Comparison of ENCODE assay signal across 30 mouse cellular contexts in the genomic region with DNA sequence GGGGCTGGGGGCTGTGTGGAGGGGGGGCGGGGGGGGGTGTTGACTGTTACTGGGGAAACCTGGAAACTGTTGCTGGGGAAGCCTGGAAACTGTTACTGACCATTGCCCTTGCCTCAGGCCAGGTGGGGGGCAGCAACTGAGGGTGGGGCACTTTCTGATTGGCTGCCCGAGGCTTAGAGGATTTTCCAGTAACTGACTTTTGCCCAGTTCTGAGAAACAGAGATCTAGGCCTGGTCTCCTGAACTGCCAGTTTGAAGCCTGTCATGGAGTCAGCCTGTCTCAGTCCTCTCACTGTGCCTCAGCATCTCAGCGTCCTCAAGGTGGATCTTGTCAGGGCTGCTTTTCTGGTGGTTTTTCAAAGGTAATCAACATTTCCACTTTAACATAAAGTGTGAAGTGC. TPM values are rescaled to one million over a fixed set of nuclear protein-coding genes. Genes with fewer than 3 reads are reported as not detected.
DNase-seq lines count a peak whose midpoint lies in the region; ATAC-seq and TF ChIP-seq lines count a peak whose summit lies in the region.
"Had no signal": no experiment of that assay in that cellular context is flagged by ENCODE, and none has a peak within 500 bp of the region (broad histone marks: within the 10 kb centered on the region; RNA-seq: fewer than 3 reads in every experiment).

No protein-coding gene starts in this region.

- no peak overlapping the region for H3K4me3 ChIP-seq in gastrocnemius, adult 2 months
- H3K4me3 ChIP-seq in testis, adult 2 months (ENCODE audit: control insufficient read depth, low read depth, low read length): peak overlapping the region; percentile 87
- H3K4me3 ChIP-seq in neural tube, embryonic 15.5 days (replicated peaks): no peak overlapping the region
- H3K4me3 ChIP-seq: embryonic facial prominence, embryonic 12.5 days; embryonic facial prominence, embryonic 15.5 days; heart, embryonic 12.5 days; heart, embryonic 15.5 days had no signal

- intact Hi-C loops in gastrocnemius, adult 2 months (cut with DNase I): loop anchor here (10.0 kb wide), 1 partner anchor 220 kb away; a partner anchor contains a TSS

- H3K4me1 ChIP-seq in testis, adult 2 months (ENCODE audit: control insufficient read depth, insufficient read depth, low read length): peaks cover 15% of the 10 kb centered on the region
- H3K4me1 ChIP-seq in neural tube, embryonic 15.5 days: peaks cover 29% of the 10 kb centered on the region

- no peak overlapping the region for H3K4me2 ChIP-seq in neural tube, embryonic 15.5 days
- H3K4me2 ChIP-seq: embryonic facial prominence, embryonic 12.5 days; embryonic facial prominence, embryonic 15.5 days; heart, embryonic 12.5 days; heart, embryonic 15.5 days; hindbrain, embryonic 14.5 days had no signal

- DNase-seq in gastrocnemius, adult 2 months: peak; percentile 8
- DNase-seq in gastrocnemius, adult 8-10 months (ENCODE audit: low spot score in 2 of 2): no peak
- DNase-seq in kidney, adult 9 months: peak; percentile 61
- DNase-seq in kidney, postnatal 4 days: no peak
- DNase-seq in testis, postnatal 10 days (ENCODE audit: low spot score): no peak
- DNase-seq: adrenal gland, adult 2 months; adrenal gland, postnatal 25 days; B cell, adult 2 months; cerebellum, adult 11 months; cerebellum, adult 2 months; cerebellum, adult 9-11 months; cerebellum, postnatal 25 days; forebrain, postnatal 0 days; gastrocnemius, postnatal 10 days; gastrocnemius, postnatal 36 days; heart, postnatal 10 days; heart, postnatal 36 days had no signal

- no peak overlapping the region for H3K27ac ChIP-seq in gastrocnemius, adult 2 months
- H3K27ac ChIP-seq in testis, adult 2 months (ENCODE audit: control insufficient read depth, insufficient read depth, low read depth, low read length): peak overlapping the region; percentile 98
- no peak overlapping the region for H3K27ac ChIP-seq in neural tube, embryonic 15.5 days (replicated peaks)
- H3K27ac ChIP-seq: embryonic facial prominence, embryonic 12.5 days; embryonic facial prominence, embryonic 15.5 days; heart, embryonic 15.5 days; hindbrain, embryonic 14.5 days; hindbrain, postnatal 0 days had no signal

- no peak overlapping the region for H3K9ac ChIP-seq in neural tube, embryonic 15.5 days (replicated peaks)
- H3K9ac ChIP-seq: embryonic facial prominence, embryonic 12.5 days; embryonic facial prominence, embryonic 15.5 days; forebrain, postnatal 0 days; heart, embryonic 12.5 days; heart, embryonic 15.5 days; hindbrain, embryonic 14.5 days had no signal

- no peaks in the 10 kb centered on the region for H3K9me3 ChIP-seq in neural tube, embryonic 15.5 days (replicated peaks)
- H3K9me3 ChIP-seq: embryonic facial prominence, embryonic 12.5 days; embryonic facial prominence, embryonic 15.5 days; heart, embryonic 12.5 days; heart, embryonic 15.5 days had no signal

- H3K36me3 ChIP-seq in testis, adult 2 months (ENCODE audit: control insufficient read depth, insufficient read depth, low read length): no peaks in the 10 kb centered on the region
- peaks cover 15% of the 10 kb centered on the region; the same call in 1 of the 2 replicates for H3K36me3 ChIP-seq in neural tube, embryonic 15.5 days
- H3K36me3 ChIP-seq: heart, embryonic 15.5 days had no signal

- ATAC-seq in neural tube, embryonic 15.5 days (ENCODE audit: low FRiP score): no peak
- ATAC-seq: forebrain, embryonic 14.5 days; forebrain, postnatal 0 days; hindbrain, postnatal 0 days; inflammation-experienced regulatory T-cells, adult 6 months had no signal

- no peaks in the 10 kb centered on the region for H3K27me3 ChIP-seq in testis, adult 2 months (ENCODE audit: control insufficient read depth, insufficient read depth, low read length)
- H3K27me3 ChIP-seq in neural tube, embryonic 15.5 days (replicated peaks): no peaks in the 10 kb centered on the region
- H3K27me3 ChIP-seq: CH12.LX; embryonic facial prominence, embryonic 12.5 days; embryonic facial prominence, embryonic 15.5 days; heart, embryonic 12.5 days; heart, embryonic 15.5 days had no signal

- peak; percentile 68; the same call in 1 of the 2 replicates for TF ChIP-seq POLR2A in testis, adult 2 months (IDR thresholded peaks at IDR 0.05; ENCODE audit: control insufficient read depth, low read depth, low read length)

- WGBS in neural tube, embryonic 15.5 days: 93% methylated on average over 3 of the region's 3 CpGs

- TF ChIP-seq CTCF in gastrocnemius, adult 2 months (IDR thresholded peaks at IDR 0.05): no peak
- TF ChIP-seq CTCF in testis, adult 2 months (IDR thresholded peaks at IDR 0.05; ENCODE audit: control insufficient read depth, insufficient read depth, insufficient replicate concordance, low read depth, low read length): no peak

RNA-seq across cellular contexts. Expression of a gene that starts 3.5 kb away (rescaled TPM):
- 1 to 10 TPM; 7.2 to 7.9 TPM for total RNA-seq in gastrocnemius, adult 2 months (2021)
- 1 to 10 TPM; 4.8 to 8.5 (median 7.4) TPM for total RNA-seq in gastrocnemius, adult 8-10 months (2022)
- 44.1 and 48.9 TPM in 2 replicates for polyA plus RNA-seq in testis, adult 2 months (2012; rRNA removed)
- polyA plus RNA-seq in neural tube, embryonic 15.5 days (2015; fragmentation: Nextera tagmentation; extraction: Ambion mirVana): 22.2 and 22.5 TPM in 2 replicates

RNA-seq across cellular contexts. Expression of a gene that starts 19.9 kb away (rescaled TPM):
- 10 to 100 TPM; 10.5 to 11.3 TPM for total RNA-seq in gastrocnemius, adult 2 months (2021)
- total RNA-seq in gastrocnemius, adult 8-10 months (2022): 10 to 100 TPM in 3 of 4 experiments, 1 to 10 TPM in 1; 8.9 to 14.8 (median 11.5) TPM
- polyA plus RNA-seq in testis, adult 2 months (2012; rRNA removed): 6.4 and 6.5 TPM in 2 replicates
- polyA plus RNA-seq in neural tube, embryonic 15.5 days (2015; fragmentation: Nextera tagmentation; extraction: Ambion mirVana): 66.5 and 86.3 TPM in 2 replicates

RNA-seq across cellular contexts. Expression of a gene that starts 19.9 kb away (rescaled TPM):
- total RNA-seq in gastrocnemius, adult 2 months (2021): under 1 TPM; 0.08 to 0.33 TPM
- total RNA-seq in gastrocnemius, adult 8-10 months (2022): under 1 TPM; 0.08 to 0.31 (median 0.20) TPM
- polyA plus RNA-seq in testis, adult 2 months (2012; rRNA removed): 166 and 167 TPM in 2 replicates
- 1.1 TPM in 2 replicates for polyA plus RNA-seq in neural tube, embryonic 15.5 days (2015; fragmentation: Nextera tagmentation; extraction: Ambion mirVana)
- total RNA-seq: common myeloid progenitor, adult 5-6 weeks; granulocyte monocyte progenitor cell, adult 5-6 weeks had no signal

RNA-seq across cellular contexts. Expression of a gene that starts 25.7 kb away (rescaled TPM):
- total RNA-seq in gastrocnemius, adult 2 months (2021): not detected
- total RNA-seq in gastrocnemius, adult 8-10 months (2022): 1 to 10 TPM in 1 of 4 experiments, under 1 TPM in 1, not detected in 2; 0.52 to 1.2 TPM
- 8.7 and 8.9 TPM in 2 replicates for polyA plus RNA-seq in testis, adult 2 months (2012; rRNA removed)
- polyA plus RNA-seq in neural tube, embryonic 15.5 days (2015; fragmentation: Nextera tagmentation; extraction: Ambion mirVana): 184 and 262 TPM in 2 replicates
- total RNA-seq: CH12.LX had no signal

RNA-seq across cellular contexts. Expression of a gene that starts 35.7 kb away (rescaled TPM):
- total RNA-seq in gastrocnemius, adult 2 months (2021): 100 to 1,000 TPM in 1 of 2 experiments, 10 to 100 TPM in 1; 95.2 to 101 TPM
- total RNA-seq in gastrocnemius, adult 8-10 months (2022): 100 to 1,000 TPM in 2 of 4 experiments, 10 to 100 TPM in 2; 97.5 to 116 (median 100) TPM
- polyA plus RNA-seq in testis, adult 2 months (2012; rRNA removed): 215 and 247 TPM in 2 replicates
- polyA plus RNA-seq in neural tube, embryonic 15.5 days (2015; fragmentation: Nextera tagmentation; extraction: Ambion mirVana): 559 and 636 TPM in 2 replicates

Comparison
In these comparisons a context has a peak if more than half of its experiments do, and no peak if none do; other contexts are left out.
1. DNase-seq: peak in gastrocnemius, adult 2 months (single experiment) and kidney, adult 9 months (single experiment); none in gastrocnemius, adult 8-10 months (0 of 2), kidney, postnatal 4 days (0 of 2) and testis, postnatal 10 days (single experiment).